Mouse (Mus musculus) embryonic facial prominence, embryonic 15.5 days (tissue): ENCODE data around the gene Dync2h1. TPM values are rescaled to one million over a fixed set of nuclear protein-coding genes. Genes with fewer than 3 reads are reported as not detected.
A peak's percentile ranks its signal among the peaks of the same experiment; 100 is the strongest.
"Not testable (repeated sequence)": the region's sequence is repeated elsewhere in the genome, so short reads cannot be mapped to it uniquely, and the experiment has no call there.

Experiments used
- ATAC-seq: fragments of 200-750 bp; cut with Nextera tagmentation; 2 replicates; pipeline ENCODE4 v1.8.0; 2017; ENCODE audit warnings: low read depth, moderate TSS enrichment; ENCODE audit not compliant: insufficient number of reproducible peaks, low FRiP score, low TSS enrichment
- H3K27ac ChIP-seq: fragments of 300-500 bp; sonication (generic); replicated peaks from 2 replicates; pipeline ENCODE4 v1.5.1; 2015; ENCODE audit warnings: mild to moderate bottlenecking, inconsistent platforms
- H3K27me3 ChIP-seq: fragments of 300-500 bp; sonication (generic); 2 replicates; pipeline ENCODE4 v1.6.1; 2015; ENCODE audit warnings: inconsistent platforms
- H3K36me3 ChIP-seq: fragments of 300-500 bp; sonication (generic); 2 replicates; pipeline ENCODE4 v1.6.1; 2015; ENCODE audit warnings: mild to moderate bottlenecking, inconsistent platforms
- H3K4me1 ChIP-seq: fragments of 300-500 bp; sonication (generic); 2 replicates; pipeline ENCODE4 v1.6.1; 2015; ENCODE audit warnings: inconsistent platforms
- H3K4me2 ChIP-seq: fragments of 300-500 bp; sonication (generic); replicated peaks from 2 replicates; pipeline ENCODE4 v1.6.1; 2015; ENCODE audit warnings: mild to moderate bottlenecking, inconsistent platforms
- H3K4me3 ChIP-seq: fragments of 300-500 bp; sonication (generic); replicated peaks from 2 replicates; pipeline ENCODE4 v1.5.1; 2015; ENCODE audit warnings: mild to moderate bottlenecking, inconsistent platforms
- H3K9ac ChIP-seq: fragments of 300-500 bp; sonication (generic); 2 replicates; pipeline ENCODE4 v1.6.1; 2015; ENCODE audit warnings: inconsistent platforms
- H3K9me3 ChIP-seq: fragments of 300-500 bp; sonication (generic); replicated peaks from 2 replicates; pipeline ENCODE4 v1.6.1; 2016; ENCODE audit warnings: inconsistent platforms
- WGBS: fragments of 180-500 bp; shearing (Covaris S2); methylation state at CpG from one replicate; pipeline ENCODE4 v1.1.7; 2015; 5-methylcytosine and 5-hydroxymethylcytosine counted together
- polyA plus RNA-seq: library from polyadenylated mRNA; unstranded; fragments of >200 nt; fragmentation: Nextera tagmentation; extraction: Ambion mirVana; gene quantifications from 2 replicates; pipeline ENCODE4 v1.2.1, GENCODE M21; 2015

The Dync2h1 gene
- 18.2 and 20.1 TPM in 2 replicates for polyA plus RNA-seq

GRCm38 (mm10) chr9:7184172-7184896 lies at the start of gene Dync2h1, which contains the start of gene Dcun1d5:
Gene Dync2h1, minus strand, starts transcription at chr9:7184446.
Gene Dcun1d5, plus strand, starts transcription at chr9:7184520.
- no peaks in the 10 kb centered on the region for H3K9me3 ChIP-seq
- WGBS = 0% methylated on average over 62 of the region's 62 CpGs
- peak; percentile 98 for ATAC-seq
- peaks cover 11% of the 10 kb centered on the region for H3K4me1 ChIP-seq
- H3K4me3 ChIP-seq = peak within 1 kb of the TSS; percentile 70
- H3K27me3 ChIP-seq = no peaks in the 10 kb centered on the region
- H3K36me3 ChIP-seq = no peaks in the 10 kb centered on the region
- H3K27ac ChIP-seq = peak within 1 kb of the TSS; percentile 91
- H3K4me2 ChIP-seq = peak within 1 kb of the TSS; percentile 72
- H3K9ac ChIP-seq = peak within 1 kb of the TSS; percentile 77

GRCm38 (mm10) chr9:7221460-7221859 lies 37.2 kb upstream of the Dync2h1 start:
- Histone ChIP-seq H3K9me3 (no peaks in the 10 kb centered on the region), H3K4me3 (no peak overlapping the region), H3K4me1 (no peaks in the 10 kb centered on the region), H3K9ac (no peak overlapping the region), H3K36me3 (no peaks in the 10 kb centered on the region), H3K4me2 (no peak overlapping the region), H3K27ac (no peak overlapping the region), H3K27me3 (no peaks in the 10 kb centered on the region)
- no peak for ATAC-seq
- WGBS = 71% methylated on average over 7 of the region's 7 CpGs

GRCm38 (mm10) chr9:7221024-7221423 lies 36.8 kb upstream of the Dync2h1 start:
- H3K27ac ChIP-seq = no peak overlapping the region

GRCm38 (mm10) chr9:7216240-7216639 lies 32.0 kb upstream of the Dync2h1 start:
- WGBS = 45% methylated on average over 2 of the region's 2 CpGs
- Histone ChIP-seq H3K4me1 (no peaks in the 10 kb centered on the region), H3K4me2 (no peak overlapping the region)

More at GRCm38 (mm10) chr9:7221024-7221423, 36.8 kb upstream of the Dync2h1 start:
- Histone ChIP-seq H3K9ac (no peak overlapping the region), H3K4me2 (no peak overlapping the region), H3K4me3 (no peak overlapping the region), H3K36me3 (no peaks in the 10 kb centered on the region), H3K27me3 (no peaks in the 10 kb centered on the region), H3K9me3 (no peaks in the 10 kb centered on the region), H3K4me1 (no peaks in the 10 kb centered on the region)
- WGBS = 75% methylated on average over 5 of the region's 5 CpGs
- ATAC-seq = no peak

GRCm38 (mm10) chr9:7190694-7191093 lies 6.4 kb upstream of the Dync2h1 start:
- H3K36me3 ChIP-seq, ATAC-seq, H3K27ac ChIP-seq, H3K4me1 ChIP-seq, H3K27me3 ChIP-seq, H3K9me3 ChIP-seq, H3K4me2 ChIP-seq, H3K9ac ChIP-seq, H3K4me3 ChIP-seq: not testable (repeated sequence)
- WGBS = 94% methylated on average over 3 of the region's 3 CpGs

More at GRCm38 (mm10) chr9:7216240-7216639, 32.0 kb upstream of the Dync2h1 start:
- no peaks in the 10 kb centered on the region for H3K9me3 ChIP-seq
- H3K27me3 ChIP-seq = no peaks in the 10 kb centered on the region
- no peak overlapping the region for H3K9ac ChIP-seq
- no peak for ATAC-seq
- H3K27ac ChIP-seq = no peak overlapping the region
- peaks cover 10% of the 10 kb centered on the region; the same call in 1 of the 2 replicates for H3K36me3 ChIP-seq
- H3K4me3 ChIP-seq = no peak overlapping the region

- WGBS = under 1% methylated on average over 31 of the region's 31 CpGs
- ATAC-seq = peak; percentile 75
- H3K27me3 ChIP-seq = no peaks in the 10 kb centered on the region
Observed at GRCm38 (mm10) chr9:7184897-7185291, 648 bp upstream of the Dync2h1 start.

GRCm38 (mm10) chr9:7176618-7177610 lies 7.3 kb downstream of the Dync2h1 start:
- no peaks in the 10 kb centered on the region for H3K9me3 ChIP-seq
- no peaks in the 10 kb centered on the region for H3K27me3 ChIP-seq
- 9% methylated on average over 41 of the region's 41 CpGs for WGBS
- H3K4me1 ChIP-seq = peaks cover 3% of the 10 kb centered on the region; the same call in 1 of the 2 replicates
- H3K36me3 ChIP-seq = 0 out of 2 replicates have a peak, but pooled peaks cover 3% of the 10 kb centered on the region
- peak overlapping the region; percentile 62 for H3K4me3 ChIP-seq
- peak; percentile 96 for ATAC-seq
- H3K27ac ChIP-seq = peak overlapping the region; percentile 66
- H3K9ac ChIP-seq = peak overlapping the region; percentile 45
- peak overlapping the region; percentile 86 for H3K4me2 ChIP-seq

More at GRCm38 (mm10) chr9:7184897-7185291, 648 bp upstream of the Dync2h1 start:
- peaks cover 11% of the 10 kb centered on the region for H3K4me1 ChIP-seq
- peak overlapping the region; percentile 70 for H3K4me3 ChIP-seq
- H3K9ac ChIP-seq = peak overlapping the region; percentile 77
- H3K4me2 ChIP-seq = peak overlapping the region; percentile 72
- peak overlapping the region; percentile 91 for H3K27ac ChIP-seq
- no peaks in the 10 kb centered on the region for H3K9me3 ChIP-seq
- peaks cover under 1% of the 10 kb centered on the region; the same call in 1 of the 2 replicates for H3K36me3 ChIP-seq

GRCm38 (mm10) chr9:7173756-7174155 lies 10.5 kb downstream of the Dync2h1 start:
- H3K9ac ChIP-seq = no peak overlapping the region
- H3K4me1 ChIP-seq = peaks cover 3% of the 10 kb centered on the region; the same call in 1 of the 2 replicates
- no peaks in the 10 kb centered on the region for H3K9me3 ChIP-seq
- 0 out of 2 replicates have a peak, but pooled peaks cover 7% of the 10 kb centered on the region for H3K36me3 ChIP-seq
- no peaks in the 10 kb centered on the region for H3K27me3 ChIP-seq
- 92% methylated on average over 1 of the region's 1 CpGs for WGBS
- ATAC-seq = no peak
- no peak overlapping the region for H3K27ac ChIP-seq
- H3K4me2 ChIP-seq = no peak overlapping the region
- H3K4me3 ChIP-seq = no peak overlapping the region

- Histone ChIP-seq H3K4me3 (no peak overlapping the region), H3K4me2 (no peak overlapping the region), H3K9me3 (no peaks in the 10 kb centered on the region), H3K4me1 (no peaks in the 10 kb centered on the region), H3K36me3 (peaks cover 19% of the 10 kb centered on the region), H3K9ac (no peak overlapping the region), H3K27ac (no peak overlapping the region), H3K27me3 (no peaks in the 10 kb centered on the region)
- no peak for ATAC-seq
- 71% methylated on average over 6 of the region's 6 CpGs for WGBS
Observed at GRCm38 (mm10) chr9:7167339-7167998, 16.8 kb downstream of the Dync2h1 start.

GRCm38 (mm10) chr9:7160688-7161087 lies 23.6 kb downstream of the Dync2h1 start:
- no peaks in the 10 kb centered on the region for H3K9me3 ChIP-seq
- H3K9ac ChIP-seq = no peak overlapping the region
- peaks cover 21% of the 10 kb centered on the region for H3K36me3 ChIP-seq
- peaks cover 5% of the 10 kb centered on the region; the same call in 1 of the 2 replicates for H3K4me1 ChIP-seq
- H3K4me2 ChIP-seq = no peak overlapping the region
- H3K27ac ChIP-seq = no peak overlapping the region
- no peak overlapping the region for H3K4me3 ChIP-seq
- 26% methylated on average over 5 of the region's 5 CpGs for WGBS
- H3K27me3 ChIP-seq = no peaks in the 10 kb centered on the region
- ATAC-seq = no peak
